Mouse (Mus musculus) embryo, embryonic 10.5 days (tissue): ENCODE data around the gene Dnajc6.

Source experiments
- DNase-seq: peaks from one replicate; pipeline ENCODE4 v3.0.0-alpha.2; 2015; ENCODE audit warnings: low spot score

Dnajc6 gene

GRCm38 (mm10) chr4:101642708-101643107 lies 146.3 kb downstream of the Dnajc6 start:
- DNase-seq = no peak

GRCm38 (mm10) chr4:101643216-101643615 lies 146.8 kb downstream of the Dnajc6 start:
- no peak for DNase-seq

DNA sequence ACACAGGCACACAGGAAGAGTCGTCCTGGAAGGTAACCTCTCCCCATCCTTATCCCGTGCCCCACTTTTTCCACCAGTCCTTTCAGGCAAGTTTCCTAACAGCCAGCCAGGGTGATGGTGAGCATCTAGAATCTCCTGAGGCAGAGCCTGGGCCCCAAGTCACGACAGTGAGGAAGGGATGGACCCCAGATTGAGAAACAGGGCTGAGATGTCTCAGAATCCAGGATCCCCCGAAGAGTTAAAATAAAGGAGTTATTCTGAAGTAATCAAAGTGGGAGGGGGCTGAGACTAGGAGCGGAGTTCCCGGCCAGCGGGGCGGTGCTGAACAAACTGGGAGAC lies 150.4 kb downstream of the Dnajc6 start:
- DNase-seq = no peak

- DNase-seq = peak; percentile 100
Measured at GRCm38 (mm10) chr4:101647196-101647905, 150.9 kb downstream of the Dnajc6 start, which contains the start of gene Leprot. Leprot (plus strand) TSS chr4:101647718.

DNA sequence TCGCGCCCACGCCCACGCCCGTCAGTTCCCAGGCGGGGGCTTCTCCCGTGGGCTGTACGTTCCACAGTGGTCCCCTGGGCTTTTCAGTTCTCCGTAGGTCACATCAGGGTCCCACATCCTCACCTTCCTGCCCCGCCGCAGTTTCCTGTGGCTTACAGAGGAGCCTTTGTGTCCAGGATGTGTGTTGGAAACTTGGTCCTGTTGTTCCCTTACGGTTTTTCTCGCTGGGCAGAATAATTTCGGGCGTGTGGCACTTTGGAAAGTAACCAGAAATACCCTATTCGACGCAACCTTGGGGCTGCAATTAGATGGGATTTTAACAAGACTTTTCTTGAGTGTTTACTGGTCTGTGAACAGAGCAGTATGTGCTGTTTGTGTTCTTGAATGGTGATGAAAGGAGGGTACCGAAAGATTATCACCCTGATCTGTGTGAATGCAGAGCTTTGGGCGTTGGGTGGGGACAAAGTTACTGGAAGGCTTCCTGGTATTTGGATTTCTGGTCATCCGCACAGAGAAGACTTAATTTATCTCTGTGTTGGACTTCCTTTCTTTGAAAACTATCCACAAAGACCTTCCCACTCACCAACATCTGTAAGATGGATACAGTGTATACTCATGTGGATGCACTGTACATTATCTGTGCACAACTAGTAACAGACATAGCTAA lies 151.7 kb downstream of the Dnajc6 start:
- DNase-seq = peak; percentile 65

- peak; percentile 8 for DNase-seq
Measured at GRCm38 (mm10) chr4:101648745-101649144, 152.3 kb downstream of the Dnajc6 start.

DNA sequence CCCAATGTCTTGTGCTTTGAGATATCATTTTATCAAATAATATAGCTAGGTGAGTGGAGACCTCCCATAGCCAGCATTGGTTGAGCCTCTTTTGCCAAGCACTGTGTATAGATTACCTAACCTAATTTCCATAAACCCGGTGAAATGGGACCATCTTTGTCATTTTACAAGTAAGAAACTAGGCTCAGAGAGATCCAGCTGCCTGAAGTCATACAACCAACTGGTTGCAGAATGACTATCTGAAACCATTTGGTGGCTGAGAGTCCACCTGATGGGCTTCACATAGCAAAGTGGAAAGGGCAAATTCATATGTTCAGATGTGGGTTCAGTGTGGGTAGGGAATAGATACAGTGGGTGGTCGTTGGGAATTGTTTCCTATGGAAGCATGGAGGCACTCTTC lies 154.5 kb downstream of the Dnajc6 start:
- DNase-seq = no peak

- peak; percentile 60 for DNase-seq
Measured at GRCm38 (mm10) chr4:101654256-101654655, 157.8 kb downstream of the Dnajc6 start.

- no peak for DNase-seq
Measured at GRCm38 (mm10) chr4:101654788-101655414, 158.5 kb downstream of the Dnajc6 start.

GRCm38 (mm10) chr4:101655415-101655790 lies 159.0 kb downstream of the Dnajc6 start:
- DNase-seq = no peak

DNA sequence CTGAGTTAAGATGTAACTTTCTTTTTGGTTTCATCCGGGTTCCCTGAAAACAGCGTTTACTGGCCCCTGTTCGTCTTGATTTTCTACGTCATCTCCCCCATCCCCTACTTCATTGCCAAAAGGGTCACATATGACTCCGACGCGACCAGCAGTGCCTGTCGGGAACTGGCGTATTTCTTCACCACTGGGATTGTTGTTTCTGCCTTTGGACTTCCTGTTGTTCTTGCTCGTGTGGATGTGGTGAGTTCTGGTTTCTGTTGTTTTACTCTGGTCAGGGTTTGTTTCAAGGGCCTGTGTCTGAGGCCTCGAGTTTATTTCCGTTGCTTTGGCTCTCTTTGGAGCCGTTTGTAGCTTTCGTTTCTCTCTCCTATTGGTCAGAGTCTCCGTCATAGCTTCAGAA lies 159.6 kb downstream of the Dnajc6 start:
- no peak for DNase-seq

- peak; percentile 65 for DNase-seq
Measured at GRCm38 (mm10) chr4:101656956-101657570, 160.6 kb downstream of the Dnajc6 start.

GRCm38 (mm10) chr4:101664160-101664750 lies 167.8 kb downstream of the Dnajc6 start:
- DNase-seq = peak; percentile 64

DNA sequence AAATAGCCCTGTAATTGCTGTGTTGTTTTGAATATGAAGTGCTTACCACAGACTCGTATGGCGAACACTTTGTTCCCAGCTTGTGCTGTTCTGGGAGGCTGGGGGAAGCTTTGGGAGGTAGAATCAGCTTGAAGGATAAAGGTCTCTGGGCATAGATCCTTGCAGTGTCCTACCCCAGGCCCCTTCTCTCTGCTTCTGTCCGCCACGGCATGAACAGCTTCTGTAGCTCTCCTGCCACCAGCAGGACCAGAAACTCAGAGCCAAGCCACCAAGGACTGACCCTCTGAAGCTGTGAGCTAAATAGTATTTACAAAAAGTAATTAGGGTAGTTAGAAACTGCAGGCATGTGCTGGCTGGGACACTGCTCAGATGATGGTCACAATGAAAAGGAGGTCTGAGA lies 168.3 kb downstream of the Dnajc6 start:
- no peak for DNase-seq

DNA sequence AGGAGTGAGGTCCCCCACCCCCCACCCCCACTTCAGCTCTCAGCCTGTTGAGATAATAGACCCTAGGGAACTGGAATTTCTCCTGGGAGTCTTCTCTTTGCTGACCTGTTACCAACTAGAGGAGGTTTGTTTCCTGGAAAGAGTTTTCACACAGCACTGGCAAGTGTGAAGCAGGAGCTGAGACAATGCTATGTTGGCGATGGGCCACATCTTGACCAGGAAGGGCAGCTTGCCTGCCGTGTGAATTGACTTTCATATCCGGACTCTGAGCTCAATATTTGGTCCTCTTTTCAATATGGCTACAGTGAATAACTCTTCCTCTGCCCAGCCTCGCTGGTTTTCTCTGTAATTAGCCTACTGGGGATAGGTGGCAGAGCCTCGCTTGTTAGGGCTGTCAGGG lies 172.7 kb downstream of the Dnajc6 start:
- no peak for DNase-seq

GRCm38 (mm10) chr4:101669811-101670210 lies 173.4 kb downstream of the Dnajc6 start:
- DNase-seq = no peak

DNA sequence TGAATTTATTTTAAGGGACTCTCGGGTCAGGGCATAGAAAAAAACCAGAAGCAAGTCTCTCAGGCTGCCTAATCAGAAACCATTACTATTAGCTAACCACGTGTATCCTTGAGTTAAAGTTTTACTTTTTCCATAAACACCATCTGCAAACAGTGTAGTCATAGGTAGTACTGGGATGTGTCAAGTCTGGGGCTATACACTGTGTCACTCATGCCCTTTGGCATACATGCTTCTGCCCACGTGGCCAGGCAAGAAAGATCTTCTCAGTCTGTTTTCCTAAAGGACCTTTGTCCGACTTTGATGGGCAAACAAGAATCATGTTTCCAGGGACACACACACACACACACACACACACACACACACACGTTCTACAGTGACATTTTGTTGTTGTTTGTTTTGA lies 178.3 kb downstream of the Dnajc6 start:
- no peak for DNase-seq

DNA sequence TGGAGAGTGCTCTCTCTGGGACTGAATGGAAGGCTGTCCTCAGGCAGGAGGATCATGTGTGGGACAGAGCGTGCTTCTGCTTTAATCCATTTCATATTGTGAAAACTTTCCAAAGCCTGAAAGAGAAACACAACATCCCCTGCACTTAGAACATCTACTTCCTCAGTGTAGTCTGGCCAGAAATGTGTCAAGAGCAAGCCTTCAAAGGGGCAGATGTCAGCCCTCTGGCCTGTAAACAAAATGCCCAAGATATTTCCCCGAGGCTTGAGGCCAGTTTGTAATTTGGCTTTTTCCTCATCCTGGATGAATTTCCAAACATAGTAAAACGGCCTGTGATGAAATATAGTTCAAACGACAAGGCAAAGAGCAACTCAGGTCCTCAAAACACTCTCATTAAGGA lies 179.3 kb downstream of the Dnajc6 start:
- DNase-seq = no peak

DNA sequence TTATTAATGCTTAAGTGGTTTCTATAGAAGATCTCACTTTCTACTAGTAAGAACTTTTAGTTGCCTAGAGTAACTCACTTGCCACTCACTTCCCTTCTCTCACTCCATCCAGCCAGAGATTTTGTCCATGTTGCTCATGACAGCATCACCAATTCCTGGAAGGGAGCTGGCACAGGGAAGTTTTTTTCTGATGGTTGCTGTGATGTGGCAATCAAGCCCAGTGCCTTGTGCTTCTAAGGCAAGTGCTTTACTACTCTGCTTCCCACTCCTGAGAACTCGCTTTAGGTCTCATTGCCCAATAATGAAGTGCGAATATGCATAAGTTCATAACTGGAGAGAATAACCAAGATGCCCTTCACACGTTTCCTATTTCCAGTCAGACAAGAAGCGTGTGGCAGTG lies 186.2 kb downstream of the Dnajc6 start:
- no peak for DNase-seq

DNA sequence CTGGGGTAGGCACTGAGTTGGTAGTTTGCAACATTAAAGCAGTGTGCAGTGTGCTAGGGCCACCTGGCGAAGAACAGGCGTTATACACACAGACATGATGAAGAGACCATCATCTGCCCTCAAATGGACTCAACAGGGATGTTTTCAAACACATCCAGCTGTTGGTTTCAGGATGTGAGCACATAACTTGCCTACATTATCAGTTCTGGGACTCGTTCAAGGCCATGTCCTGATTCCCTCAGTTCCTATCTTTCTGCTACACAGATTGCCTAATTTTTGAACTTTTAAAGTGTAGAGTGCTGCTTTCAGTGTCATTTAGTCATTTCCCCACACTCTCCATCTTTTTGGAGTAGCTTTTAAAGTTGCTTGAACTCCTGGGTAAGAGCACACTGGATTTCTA lies 186.6 kb downstream of the Dnajc6 start:
- DNase-seq = no peak

GRCm38 (mm10) chr4:101684821-101685220 lies 188.4 kb downstream of the Dnajc6 start:
- DNase-seq = no peak

GRCm38 (mm10) chr4:101686227-101686810 lies 189.9 kb downstream of the Dnajc6 start:
- no peak for DNase-seq
